Mouse (Mus musculus): ENCODE measurements around the gene Cog2.

Gene Cog2

DNA sequence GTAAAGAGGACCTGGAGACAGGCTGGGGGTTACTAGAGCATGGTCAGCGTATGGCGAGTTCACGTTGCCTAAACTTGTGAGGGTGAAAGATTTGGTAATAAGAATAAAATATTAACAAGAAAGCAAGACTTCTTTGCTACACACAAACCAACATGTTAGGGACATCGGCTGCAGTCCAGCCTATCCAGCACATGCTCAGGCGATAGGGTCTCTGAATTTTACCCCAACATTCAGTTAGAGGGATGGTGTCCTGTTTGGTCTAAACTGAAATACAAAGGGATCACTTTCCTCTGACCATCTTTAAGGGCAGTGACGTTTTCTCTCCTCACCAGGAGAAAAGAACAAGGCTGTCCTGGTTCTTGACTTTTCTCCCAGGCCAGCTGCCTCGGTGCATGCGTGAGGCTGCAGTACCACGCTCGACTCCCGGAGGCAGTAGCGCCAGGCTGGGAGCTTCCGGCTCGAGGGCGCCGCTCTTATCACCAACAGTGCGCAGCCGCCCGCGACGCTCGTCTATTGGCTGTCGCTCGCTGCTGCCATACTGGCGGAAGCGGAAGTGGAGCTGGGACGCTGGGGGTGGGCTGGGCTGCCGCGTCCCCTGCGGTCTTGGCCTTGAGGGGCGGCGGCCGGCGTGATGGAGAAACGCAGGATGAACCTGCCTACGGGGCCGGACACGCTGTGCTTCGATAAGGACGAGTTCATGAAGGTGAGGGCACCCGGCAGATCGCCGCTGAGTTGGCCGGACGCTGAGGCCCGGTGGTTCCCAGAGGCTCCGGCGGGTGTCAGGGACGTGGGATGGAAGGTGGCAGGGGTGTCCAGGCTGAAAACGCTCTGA, at the start of gene Cog2:
TSS of gene Cog2 (plus strand) at position 519 of the 832 bp plus-strand sequence.
- peak; percentile 80 to 89 for DNase-seq (ENCODE audit: low spot score in 2 of 2)

- no peak for DNase-seq (ENCODE audit: low spot score in 2 of 2)
Observed at GRCm38 (mm10) chr8:124475690-124476089, 44.9 kb upstream of the Cog2 start.

- DNase-seq (ENCODE audit: low spot score in 2 of 2): no peak
Observed at GRCm38 (mm10) chr8:124476701-124477100, 43.9 kb upstream of the Cog2 start.

GRCm38 (mm10) chr8:124479251-124479650, 41.3 kb upstream of the Cog2 start:
- DNase-seq (ENCODE audit: low spot score in 2 of 2): no peak

DNA sequence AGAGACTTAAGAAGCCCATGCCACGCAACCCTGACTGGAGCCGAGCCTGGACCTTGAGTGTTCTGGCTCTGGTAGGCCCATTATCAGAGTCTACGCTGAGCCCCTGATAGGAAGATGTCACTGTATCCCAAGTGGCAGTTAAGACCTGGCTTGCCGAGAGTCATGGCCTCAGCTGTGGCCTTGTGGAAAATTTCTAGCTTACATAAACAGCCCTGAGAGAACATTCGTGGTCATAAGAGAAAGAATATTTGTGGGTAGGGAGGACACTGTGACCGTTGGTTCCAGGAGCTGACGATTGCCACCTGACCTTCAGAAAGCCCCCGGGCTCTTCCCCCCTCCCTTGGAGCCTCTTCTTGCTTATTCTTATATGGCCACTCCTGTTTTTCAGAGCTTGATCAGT, 40.2 kb upstream of the Cog2 start:
- no peak for DNase-seq (ENCODE audit: low spot score in 2 of 2)

GRCm38 (mm10) chr8:124482790-124483189, 37.8 kb upstream of the Cog2 start:
- no peak for DNase-seq (ENCODE audit: low spot score in 2 of 2)

GRCm38 (mm10) chr8:124483356-124484115, 37.0 kb upstream of the Cog2 start:
- DNase-seq (ENCODE audit: low spot score in 2 of 2): no peak

- DNase-seq (ENCODE audit: low spot score in 2 of 2): no peak
Observed at GRCm38 (mm10) chr8:124489311-124489710, 31.3 kb upstream of the Cog2 start.

GRCm38 (mm10) chr8:124489786-124490185, 30.8 kb upstream of the Cog2 start:
- DNase-seq (ENCODE audit: low spot score in 2 of 2): no peak

DNA sequence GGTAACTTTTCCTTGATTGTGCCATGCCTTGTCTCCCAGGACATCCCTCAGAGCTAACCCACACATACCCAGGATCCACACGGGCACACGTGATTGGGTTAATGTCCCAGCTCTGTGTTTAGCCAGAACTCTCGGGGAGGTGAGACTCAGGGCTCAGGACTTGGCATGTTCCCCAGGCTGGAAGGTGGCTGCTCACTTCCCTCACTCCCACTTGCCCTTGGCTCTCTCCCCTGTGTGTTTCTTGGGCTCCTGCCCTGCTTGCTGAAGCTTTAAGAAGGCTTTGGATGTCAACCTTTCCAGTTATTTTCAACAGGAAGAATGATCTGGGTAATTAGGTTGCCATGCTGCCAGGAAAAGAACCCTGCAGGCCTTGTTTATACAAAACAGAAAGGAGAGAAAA, 26.2 kb upstream of the Cog2 start:
- no peak for DNase-seq (ENCODE audit: low spot score in 2 of 2)

DNA sequence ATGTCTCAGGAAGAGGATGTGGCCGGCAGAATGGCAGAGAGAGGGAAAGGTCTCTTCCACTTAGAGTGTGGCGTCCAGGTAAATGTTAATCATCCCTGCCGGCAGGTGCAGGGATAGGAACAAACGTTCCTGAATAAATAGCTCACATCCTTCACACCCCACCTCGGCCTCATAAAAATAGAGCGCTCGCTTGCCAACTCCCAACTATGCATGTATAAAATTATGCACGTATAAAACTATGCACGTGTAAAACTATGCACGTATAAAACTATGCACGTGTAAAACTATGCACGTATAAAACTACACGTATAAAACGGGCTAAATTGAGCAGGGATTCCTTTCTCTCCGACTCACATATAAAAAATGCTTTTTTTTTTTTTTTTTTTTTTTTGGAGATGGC, 25.6 kb upstream of the Cog2 start:
- no peak for DNase-seq (ENCODE audit: low spot score in 2 of 2)

DNA sequence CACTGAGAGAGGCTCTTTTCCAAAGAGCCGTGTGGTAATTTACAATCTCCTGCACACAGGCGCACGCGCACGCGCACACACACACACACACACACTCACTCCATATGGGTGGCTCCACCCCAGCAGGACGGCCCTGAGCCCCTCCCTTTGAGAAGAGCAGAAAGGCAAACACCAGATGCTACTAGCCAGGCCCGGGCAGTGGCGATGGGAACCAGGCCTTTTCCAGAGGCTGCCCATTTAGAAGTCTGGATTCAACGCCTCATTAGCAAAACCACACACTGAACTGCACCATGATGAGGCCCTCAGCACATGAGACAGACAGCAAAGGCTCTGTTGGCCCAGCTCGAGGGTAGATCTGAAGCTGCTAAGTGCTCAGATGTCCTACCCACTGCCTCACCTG, 24.9 kb upstream of the Cog2 start:
- no peak for DNase-seq (ENCODE audit: low spot score in 2 of 2)

DNA sequence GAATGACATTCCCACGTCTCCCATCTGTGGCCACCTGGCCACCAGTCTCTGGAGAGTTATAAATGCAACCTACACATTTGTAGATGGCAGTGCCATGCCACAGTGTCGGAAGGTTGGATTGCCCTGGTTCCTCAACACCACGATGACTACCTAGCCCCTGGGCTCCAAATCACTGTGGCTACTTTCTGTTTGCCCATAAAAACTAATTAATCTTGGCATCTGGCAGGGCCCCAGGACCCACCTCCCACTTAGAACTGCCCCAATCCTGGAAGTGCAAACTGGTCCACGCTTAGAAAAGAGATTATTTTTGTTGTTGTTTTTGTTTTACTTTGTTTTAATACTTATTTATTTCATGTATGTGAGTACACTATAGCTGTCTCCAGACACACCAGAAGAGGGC, 24.3 kb upstream of the Cog2 start:
- DNase-seq (ENCODE audit: low spot score in 2 of 2): no peak

- DNase-seq (ENCODE audit: low spot score in 2 of 2): no peak
Observed at GRCm38 (mm10) chr8:124496871-124497270, 23.7 kb upstream of the Cog2 start.

DNA sequence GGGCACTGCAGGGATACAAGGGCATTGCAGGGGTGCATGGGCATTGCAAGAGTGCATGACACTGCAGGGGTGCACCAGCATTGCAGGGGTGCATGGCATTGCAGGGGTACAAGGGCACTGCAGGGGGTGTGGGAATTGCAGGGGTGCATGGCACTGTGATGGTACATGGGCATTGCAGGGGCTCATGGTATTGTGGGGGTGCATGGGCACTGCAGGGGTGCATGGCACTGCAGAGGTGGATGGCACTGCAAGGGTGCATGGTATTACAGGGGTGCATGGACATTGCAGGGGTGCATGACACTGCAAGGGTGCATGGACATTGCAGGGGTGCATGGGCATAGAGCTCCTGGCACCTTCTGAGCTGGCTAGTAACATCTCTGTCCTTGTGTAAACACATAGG, 22.2 kb upstream of the Cog2 start:
- no peak for DNase-seq (ENCODE audit: low spot score in 2 of 2)

DNA sequence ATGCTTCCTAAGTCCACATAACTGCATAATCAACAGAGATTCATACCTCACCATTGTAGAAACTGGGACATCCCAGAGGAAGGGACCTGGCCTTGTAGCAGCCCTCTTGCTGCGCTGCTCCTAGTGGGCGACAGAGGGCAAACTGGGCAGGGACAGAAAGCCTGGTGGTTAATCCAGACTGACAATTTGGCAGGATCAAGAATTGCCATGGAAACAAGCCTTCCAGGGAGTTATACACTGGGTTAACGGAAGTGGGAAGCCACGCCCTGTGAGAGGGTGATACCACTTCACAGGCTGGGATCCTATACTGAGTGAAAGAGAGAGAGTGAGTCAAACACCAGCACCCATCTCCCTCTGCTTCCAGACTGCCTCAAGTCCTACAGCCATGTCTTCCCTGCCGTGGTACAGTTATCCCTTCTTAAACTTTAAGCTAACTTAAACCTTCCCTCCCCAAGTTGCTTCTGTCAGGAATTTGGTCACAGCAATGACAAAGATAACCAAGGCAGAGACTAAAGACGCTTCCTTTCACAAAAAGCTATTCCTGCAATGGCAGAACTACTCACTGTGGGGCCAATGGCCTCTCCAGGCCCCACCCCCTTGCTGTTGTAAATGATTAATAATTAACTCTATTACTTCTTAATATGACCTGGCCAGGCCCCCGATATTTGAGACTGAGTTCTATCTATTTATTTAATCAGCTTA, 21.2 kb upstream of the Cog2 start:
- DNase-seq (ENCODE audit: low spot score in 2 of 2): no peak

- DNase-seq (ENCODE audit: low spot score in 2 of 2): no peak
Observed at GRCm38 (mm10) chr8:124499938-124500239, 20.7 kb upstream of the Cog2 start.

GRCm38 (mm10) chr8:124505626-124506025, 14.9 kb upstream of the Cog2 start:
- DNase-seq (ENCODE audit: low spot score in 2 of 2): no peak

DNA sequence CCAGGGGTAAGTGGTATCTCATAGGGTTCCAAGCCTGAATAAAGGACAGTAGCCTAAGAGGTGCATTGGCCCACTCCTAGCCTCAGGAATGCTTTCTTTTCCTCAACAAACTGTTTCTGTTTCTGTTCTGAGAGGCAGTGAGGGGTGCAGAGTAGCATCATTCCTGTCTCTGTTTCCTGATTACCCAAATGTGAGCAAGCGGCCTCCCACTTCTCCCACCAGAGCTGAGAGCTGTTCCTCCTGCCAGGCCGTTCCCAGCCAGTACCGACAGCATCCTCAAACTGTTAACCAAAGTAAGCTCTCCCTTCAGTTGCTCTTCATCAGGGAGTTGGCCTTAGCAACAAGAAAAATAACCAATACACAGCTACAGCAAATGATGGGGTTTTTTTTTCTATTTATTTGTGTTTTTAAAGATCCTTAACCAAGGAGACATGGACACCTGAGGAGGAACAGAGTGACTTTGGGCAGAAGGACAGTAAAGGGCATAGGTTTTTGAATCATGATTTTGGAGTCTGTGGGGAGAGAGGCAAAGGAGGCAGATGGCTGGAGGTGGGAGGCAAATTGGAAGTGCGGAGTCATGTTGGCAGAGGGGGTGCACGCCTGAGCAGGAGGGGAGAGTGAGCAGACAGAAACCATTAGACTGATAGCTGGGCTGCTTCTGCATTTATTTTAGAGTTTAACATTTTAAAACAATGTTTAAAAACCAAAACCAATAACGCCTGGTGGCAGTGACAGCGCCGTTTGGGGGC, 12.8 kb upstream of the Cog2 start:
- DNase-seq (ENCODE audit: low spot score in 2 of 2): no peak

GRCm38 (mm10) chr8:124508321-124508695, 12.3 kb upstream of the Cog2 start:
- no peak for DNase-seq (ENCODE audit: low spot score in 2 of 2)

DNA sequence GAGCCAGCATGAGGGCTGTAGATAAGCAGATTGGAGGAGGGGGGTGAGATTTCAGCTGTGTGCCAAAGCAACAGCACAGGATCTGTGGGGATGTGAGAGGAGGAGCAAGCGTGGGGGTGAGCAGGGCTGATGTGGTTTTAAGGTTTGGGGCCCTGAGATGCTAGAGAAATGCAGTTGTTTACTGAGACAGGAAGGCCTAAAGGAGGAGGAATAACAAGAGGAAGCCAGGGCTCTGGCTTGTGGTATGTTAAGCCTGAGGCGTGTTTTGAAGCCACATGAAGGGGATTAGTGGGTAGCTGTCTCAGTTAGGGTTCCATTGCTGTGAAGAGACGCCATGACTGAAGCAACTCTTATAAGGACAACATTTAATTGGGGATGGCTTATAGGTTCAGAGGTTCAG, 11.4 kb upstream of the Cog2 start:
- no peak for DNase-seq (ENCODE audit: low spot score in 2 of 2)

- DNase-seq (ENCODE audit: low spot score in 2 of 2): no peak
Observed at GRCm38 (mm10) chr8:124516039-124516438, 4.5 kb upstream of the Cog2 start.
